Mouse (Mus musculus) thymus, postnatal 36 days (tissue): Measurements from ENCODE around the gene Acsl5.

Experiments
- DNase-seq, 2 experiments: peaks; one replicate each; pipeline ENCODE4 v3.0.0; 2022; ENCODE audit warnings: mixed read lengths in 2 of 2

The Acsl5 gene

DNA sequence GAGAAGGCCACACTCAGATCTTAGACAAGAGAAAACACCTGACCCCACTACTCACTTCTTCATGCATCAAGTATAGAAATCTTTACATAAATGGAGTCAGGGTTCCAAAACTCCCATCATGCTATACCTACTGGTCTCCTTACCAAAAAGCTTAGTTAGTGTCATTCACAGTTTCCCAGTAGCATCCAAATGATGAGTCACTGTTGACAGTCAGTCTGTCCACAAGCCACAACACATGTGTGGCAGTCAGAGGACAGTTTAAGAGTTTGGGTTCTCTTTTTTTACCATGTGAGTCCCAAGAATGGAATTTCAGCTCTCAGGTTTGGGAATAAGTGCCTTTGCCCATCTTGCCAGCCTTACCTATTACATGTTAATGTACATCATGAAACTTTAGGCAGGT lies 37.2 kb downstream of the Acsl5 start:
- no peak for DNase-seq

DNA sequence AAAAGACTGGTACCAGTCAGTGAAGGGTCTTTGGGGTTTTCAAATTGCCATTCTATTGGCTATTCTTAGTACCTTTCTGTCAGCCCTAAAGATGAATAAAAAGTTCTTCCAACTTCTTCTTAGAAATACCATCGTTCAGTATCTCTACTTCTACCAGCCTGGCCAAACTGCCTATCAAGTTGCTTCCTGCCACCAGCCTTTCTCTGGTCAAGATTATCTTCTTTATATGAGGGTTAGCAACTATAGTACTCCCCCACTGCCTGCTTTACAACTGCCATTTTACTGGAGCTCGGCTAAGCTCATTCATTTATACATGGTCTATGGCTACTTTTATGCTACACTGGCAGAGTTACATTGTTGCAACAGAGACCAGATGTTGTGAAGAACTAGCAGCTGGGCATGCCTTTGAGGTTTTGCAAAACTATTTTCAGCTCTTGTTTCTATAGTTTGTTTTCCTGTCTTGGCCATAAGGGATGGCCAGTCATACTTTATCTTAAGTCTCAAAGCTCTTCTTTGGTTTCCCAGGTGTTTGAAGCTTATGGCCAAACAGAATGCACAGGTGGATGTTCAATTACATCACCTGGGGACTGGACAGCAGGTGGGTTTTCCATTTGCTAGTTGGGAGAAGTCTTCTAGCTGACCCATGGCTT lies 39.0 kb downstream of the Acsl5 start:
- no peak for DNase-seq

DNA sequence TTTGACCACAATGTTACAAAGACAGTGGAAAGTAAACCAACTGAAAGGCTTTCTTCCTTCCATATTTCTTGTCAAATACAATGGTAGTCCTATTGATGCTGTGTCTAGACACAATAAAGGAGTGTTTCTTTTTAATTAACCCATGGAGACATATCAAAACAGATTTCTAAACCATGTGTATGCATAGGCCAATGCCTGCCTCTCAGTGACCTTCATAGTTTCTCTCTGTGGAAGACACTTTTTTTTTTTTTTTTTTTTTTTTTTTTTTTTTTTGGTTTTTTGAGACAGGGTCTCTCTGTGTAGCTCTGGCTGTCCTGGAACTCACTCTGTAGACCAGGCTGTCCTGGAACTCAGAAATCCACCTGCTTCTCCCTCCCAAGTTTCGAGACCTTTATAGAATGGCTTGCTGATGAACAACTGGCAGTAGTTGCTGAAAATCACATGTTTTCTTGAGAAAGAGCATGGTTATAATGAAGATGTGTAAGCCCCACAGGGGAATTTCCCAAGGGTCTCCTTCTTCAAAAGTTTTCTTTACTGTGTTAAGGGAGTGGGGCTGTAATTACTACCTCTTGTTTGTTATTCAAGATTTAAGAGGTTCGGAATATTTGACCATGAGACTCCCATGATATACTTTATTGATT lies 40.6 kb downstream of the Acsl5 start:
- DNase-seq = no peak

DNA sequence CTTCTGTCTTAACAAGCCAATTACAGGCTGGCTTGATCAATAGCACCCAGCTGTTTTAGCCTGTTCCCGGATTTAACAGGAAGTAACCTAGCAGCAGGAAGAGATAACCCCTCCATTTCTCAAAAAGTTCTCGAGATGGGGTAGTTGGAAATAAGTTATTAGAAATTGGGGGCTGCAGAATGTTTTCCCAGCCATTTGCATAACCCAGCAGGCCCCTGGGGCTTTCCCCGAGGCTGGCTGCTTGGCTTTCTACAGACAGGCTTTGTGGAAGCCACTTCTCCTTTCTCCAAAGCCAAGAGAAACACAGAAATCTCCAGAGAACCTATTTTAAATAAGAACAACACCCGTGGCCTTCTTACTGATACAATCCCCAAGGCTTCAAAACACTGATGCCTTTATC lies 41.4 kb downstream of the Acsl5 start:
- DNase-seq = no peak

DNA sequence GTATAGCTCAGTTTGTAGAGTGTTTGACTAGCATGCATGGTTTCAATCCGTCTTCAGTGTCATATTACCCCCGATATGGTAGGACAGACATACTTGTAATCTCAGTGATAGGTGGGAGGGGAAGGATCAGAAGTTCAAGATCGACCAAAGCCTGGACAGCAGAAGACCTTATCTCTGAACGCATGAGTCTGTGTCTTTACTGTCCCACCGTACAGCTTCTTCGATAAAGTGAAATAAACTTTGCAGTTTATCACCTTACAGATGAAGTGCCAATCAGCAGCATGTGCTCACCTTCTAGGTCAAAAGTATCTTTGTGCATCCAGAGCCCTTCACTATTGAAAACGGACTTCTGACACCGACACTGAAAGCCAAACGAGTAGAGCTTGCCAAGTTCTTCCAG lies 43.3 kb downstream of the Acsl5 start:
- DNase-seq = no peak

DNA sequence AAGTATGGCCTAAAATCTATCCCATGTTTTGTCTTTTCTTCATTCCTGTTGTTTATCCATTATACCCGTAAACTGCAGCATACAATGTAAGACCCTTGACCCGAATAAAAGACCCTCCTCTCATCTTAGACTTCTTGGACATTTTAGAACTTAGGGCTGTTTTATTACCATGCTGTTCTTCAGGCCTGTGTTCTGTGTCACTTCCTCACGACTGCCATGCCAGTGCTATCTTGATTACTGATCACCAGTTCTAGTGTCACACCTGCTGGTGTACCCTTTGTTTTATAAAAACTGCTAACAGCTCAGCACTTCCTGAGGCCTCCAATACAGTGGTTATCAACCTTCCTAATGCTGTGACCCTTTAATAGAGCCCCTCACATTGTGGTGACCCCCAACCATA lies 43.8 kb downstream of the Acsl5 start:
- no peak for DNase-seq

DNA sequence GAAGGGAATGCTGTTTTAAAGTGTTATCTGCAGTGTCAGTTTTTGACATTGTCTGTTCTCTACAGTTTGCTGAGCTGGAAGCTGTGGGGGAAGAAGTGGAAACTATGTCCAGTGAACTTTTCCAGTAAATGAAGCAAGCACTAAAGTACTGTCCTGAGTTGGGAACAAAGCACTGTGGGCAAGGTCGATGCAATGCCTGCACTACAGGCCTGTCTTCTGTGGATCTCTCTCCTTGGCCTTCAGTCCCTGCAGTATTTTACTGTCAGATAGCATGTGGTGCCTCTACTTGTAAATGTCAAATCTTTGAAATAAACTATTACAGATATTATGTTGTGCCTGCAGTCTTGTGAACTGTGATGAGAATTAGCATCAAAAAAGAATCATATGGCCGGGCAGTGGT lies 44.6 kb downstream of the Acsl5 start:
- DNase-seq = no peak

DNA sequence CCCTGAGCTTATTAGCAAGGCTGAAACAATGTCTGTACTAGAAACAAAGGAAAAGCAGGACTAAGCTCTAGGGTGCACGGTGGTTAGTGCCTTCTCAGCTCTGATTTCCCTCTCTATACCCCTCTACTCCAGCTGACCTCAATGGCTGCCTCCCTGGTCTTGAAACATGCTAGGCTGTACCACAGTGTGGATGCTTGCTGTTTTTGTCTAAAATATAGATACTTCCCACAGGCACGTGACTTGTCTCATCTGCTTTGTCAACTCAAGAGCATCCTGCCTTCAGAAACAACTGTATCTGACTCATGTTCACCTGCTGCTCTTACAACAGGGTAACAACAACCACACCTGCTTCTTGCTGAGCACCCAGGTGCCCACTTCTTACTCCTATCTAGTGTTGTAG lies 45.8 kb downstream of the Acsl5 start:
- no peak for DNase-seq

DNA sequence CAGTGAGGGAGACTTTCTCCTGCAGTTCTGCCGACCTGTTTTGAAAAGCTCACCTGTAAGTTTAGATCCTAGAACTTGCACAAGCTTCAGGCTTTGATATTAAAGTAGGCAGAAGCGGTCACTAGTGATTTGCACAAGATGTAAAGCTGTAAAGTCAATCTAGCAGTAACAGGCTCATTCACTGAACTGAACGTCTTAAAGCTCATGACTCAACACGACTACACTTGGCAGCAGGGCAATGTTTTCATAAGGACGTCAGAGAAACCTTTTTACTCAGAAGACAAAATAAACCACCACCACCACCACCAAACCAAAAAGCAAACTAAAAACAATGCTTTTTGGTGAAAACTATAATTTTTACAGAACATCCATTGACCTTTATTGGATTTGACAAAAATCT lies 46.2 kb downstream of the Acsl5 start:
- no peak for DNase-seq

DNA sequence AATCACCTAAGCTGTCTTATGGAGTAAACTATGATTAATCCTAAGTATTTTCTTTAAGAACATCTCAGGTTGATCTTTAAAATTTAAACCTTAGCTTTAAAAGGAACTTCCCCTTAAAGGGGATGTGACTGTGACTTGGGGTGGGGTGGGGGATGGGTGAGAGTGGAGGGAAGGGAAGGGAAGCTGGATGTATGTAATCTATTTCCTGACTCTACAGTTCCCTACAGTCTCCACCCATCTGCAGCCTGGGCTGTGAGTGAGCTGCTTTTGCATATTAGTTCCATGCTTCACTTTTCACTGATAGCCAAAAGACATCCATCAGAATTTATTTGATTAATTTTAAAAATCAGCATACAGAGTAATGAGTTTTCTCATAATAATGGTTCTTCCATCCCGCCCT lies 47.6 kb downstream of the Acsl5 start:
- DNase-seq = no peak

DNA sequence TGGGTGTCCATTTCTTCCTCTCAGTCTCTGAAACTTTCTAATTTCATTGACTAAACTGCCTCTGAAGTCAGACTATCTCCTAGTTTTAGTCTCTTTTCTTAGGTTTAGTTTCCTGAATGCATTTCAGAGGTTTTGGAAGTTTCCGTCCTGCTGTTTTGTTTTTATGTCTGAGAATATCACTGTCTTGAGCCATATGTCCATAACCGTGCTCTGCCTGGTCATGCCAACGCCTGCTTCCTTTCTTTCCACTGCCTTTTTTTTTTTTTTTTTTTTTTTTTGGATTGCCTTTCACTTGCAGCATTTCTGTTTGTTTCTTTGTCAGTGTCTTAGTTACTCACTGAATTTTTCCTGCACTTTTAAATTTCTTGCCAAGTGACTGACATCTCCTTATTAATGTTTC lies 48.8 kb downstream of the Acsl5 start:
- DNase-seq = no peak

DNA sequence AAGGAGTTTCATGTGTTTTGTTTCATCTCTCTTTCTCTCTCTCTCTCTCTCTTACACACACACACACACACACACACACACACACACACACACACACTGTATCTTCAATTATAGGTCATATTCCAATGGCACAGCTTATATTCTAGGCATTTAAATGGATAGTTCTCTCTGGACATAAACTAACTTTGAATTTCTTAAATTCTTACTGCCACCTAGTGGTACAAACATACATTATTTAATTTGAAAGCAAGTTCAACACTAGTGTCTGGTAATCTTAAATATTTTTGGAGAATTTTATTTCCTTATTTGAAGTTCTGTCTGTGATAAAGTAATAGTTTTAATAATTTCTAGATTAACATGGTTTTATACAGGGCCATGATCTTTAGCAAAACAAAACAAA lies 53.3 kb downstream of the Acsl5 start:
- DNase-seq = no peak

DNA sequence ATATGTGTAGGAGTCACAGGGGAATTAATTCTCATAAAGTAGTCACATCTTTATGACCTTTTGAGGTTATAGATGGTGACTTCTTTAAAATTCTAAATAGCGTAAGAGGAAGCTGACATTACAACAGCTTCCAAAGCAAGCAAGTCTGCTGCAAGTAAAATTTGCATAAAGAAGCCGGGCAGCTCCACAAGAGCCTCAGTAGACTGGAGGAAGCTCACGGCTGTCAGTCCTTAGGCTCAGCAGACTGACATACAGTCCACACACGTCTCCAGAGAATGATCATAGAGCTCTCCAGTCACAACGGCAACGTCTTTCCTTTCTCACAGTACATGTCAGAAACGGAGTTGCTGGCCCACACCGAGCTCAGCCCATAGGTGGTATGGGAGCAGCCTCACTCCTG lies 60.1 kb downstream of the Acsl5 start:
- no peak for DNase-seq

DNA sequence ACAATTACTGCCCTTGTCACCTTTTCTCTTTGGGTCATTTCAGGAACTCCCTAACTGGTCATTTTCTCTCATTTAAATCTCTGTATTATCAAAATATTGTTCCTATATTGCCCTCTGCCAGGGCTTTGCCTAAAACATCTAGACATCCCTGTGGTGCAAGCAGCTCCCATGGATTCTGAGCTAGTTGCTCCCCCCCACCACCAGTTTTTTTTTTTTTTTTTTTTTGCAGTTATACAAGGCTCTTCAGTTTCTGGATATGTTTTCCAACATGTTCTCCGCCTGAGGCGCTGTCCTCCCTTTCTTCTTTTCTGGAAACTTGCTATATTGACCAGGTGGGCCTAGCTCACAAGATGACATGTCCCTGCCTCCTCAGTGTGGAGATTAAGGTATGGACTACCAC lies 61.9 kb downstream of the Acsl5 start:
- no peak for DNase-seq

DNA sequence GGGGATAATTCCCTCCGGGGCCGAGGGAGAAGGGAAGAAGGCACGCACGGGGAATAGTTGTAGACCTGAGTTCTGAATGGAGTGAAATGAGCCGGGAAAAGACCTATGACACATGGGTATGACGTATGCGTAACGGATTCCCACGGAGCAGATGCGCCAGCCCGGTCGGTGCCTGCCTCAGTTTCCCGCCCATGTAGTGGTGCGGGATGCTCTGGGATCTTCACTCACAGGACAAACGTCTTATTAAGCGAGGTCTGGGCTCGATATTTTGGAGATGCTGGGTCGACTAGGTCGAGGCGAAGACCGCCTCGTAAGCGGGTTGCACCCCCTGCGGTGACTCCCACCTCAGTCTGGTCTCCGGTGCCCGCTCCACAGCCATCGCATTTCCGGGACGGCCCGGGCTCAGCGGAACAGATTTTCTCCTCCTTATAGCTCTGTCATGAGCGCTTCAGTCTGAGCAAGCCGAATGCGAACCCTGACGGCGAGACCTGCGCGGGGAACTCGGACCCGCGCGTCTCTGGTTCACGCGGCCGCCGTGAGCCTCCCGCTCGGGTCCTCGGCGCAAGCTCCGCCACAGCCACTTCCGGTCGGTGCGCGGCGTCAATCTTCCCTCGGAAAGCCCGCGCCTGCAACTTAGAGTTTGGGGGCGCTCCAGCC lies 63.8 kb downstream of the Acsl5 start, which contains the start of gene Zdhhc6:
Gene Zdhhc6 (minus strand): TSS at position 581 of the 657 bp plus-strand sequence.
- DNase-seq = peak; percentile 80 to 85

DNA sequence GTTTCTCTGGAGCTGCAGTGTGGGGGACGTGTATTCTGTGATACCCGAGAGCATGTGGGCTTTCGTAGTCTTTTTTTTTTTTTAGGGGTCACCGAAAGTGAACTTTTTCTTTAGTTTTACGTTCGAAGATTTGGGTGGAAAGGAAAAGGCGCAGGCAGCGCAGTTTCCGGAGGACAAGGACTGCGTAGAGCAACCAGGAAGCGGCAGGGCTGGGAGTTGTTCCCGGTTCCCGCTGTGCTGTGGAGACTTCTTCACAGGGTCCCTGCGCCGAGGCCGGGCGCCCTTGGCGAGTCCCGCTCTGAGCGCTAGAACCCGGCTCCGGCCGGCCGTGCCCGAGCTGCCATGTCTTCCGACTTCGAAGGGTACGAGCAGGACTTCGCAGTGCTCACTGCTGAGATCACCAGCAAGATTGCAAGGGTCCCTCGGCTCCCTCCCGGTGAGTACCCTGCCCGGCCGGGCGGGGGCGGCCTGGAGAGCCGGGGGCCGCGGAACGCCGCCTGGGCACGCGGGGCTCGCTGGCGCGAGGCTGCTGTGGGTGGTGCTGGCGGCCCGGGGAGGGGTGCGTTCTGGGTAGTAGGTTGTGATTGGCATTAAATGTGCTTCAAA lies 64.5 kb downstream of the Acsl5 start, which contains the start of gene Vti1a:
Gene Vti1a (plus strand): TSS at position 187 of the 606 bp plus-strand sequence.
- peak; percentile 82 to 86 for DNase-seq

DNA sequence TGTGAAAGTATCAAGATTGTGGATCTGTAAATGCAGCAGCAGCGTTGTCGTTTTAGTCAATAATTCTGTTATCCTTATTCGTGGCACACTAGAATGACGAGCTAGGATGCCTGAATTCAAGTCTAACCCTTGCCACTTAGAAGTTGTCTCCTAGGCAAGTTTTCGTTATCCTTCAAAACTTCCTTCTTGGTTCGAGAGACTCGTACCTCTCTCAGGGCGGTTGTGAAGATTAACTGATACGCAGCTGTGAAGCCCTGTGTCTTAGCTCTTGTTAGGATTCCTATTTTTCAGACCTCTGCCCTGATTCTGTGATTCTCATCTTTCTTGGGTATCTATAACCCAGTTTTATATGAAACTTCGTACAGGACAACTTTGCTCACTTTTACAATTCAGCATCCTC lies 65.2 kb downstream of the Acsl5 start:
- DNase-seq = no peak

DNA sequence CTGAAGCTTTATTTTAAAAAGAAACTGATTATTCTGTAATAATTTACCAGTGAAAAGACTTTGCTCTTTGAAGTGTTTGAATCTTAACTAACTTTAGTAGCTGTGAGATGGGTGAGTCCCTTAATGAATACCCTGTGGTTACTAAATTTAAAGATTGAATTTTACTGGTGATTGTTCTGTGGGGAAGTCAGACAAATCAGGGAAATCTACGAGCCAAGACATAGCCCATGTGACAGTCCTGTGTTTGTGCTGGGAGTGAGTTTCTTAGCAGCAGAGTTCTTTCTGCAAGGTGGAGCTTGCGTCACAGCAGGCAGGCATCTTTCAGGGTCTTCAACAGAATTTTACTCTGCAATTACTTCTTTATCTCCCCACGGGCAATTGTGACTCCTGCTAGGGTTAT lies 67.3 kb downstream of the Acsl5 start:
- no peak for DNase-seq

DNA sequence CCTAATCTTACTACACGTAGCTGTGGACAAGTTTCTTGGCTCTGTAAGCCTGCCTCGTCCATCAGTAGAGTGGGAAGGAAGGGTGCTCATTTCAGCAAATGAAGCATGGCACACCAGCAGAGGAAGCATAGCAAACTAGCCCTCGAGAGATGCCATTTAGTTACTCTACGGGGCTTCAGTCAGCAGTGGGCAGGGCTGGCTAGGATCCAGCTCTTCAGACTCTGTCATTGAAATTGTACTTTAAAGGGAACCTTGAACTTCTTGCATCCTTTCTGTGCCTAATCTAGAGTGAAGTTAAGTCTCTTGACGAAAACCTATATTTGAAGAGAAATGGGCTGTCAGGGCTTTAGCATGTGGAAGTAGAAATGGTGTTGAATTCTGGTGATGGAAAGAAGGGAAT lies 67.8 kb downstream of the Acsl5 start:
- DNase-seq = no peak

DNA sequence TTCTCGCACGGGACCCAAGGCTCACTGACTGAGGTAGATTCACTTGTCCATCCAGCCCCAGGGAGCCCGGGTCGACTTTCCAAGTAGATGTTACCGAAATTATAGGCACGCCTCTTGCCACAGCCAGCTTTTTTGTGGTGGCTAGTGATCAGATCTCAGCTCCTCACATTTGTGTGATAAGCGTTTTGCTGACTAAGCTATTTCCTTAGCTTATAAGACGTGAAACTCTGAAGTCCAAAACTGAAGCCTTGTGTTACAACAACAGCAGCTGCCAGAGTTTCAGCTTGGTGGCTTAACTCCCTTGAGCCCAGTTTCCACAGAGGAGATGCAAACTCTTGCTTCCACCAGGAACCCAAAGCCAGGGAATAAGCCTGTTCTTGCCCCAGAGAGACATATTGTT lies 70.9 kb downstream of the Acsl5 start:
- no peak for DNase-seq

DNA sequence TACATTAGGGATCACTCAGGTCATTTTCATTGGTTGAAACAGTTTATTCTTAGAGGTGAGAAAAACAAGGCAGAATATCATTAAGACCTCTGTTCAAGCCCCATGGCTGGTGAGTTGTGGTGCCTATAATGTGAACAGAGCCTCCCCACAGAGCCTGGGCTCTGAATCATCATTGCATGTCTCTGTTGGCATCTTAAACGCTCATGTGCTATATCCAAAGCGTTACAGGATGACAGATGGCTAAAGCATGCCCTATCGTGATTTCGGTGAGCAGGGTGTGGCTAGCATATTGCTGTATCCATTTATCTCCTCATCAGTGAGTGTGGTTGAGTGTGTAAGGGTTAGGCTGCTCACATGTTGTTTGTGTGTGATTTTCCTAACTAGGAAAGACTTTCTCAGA lies 75.8 kb downstream of the Acsl5 start:
- no peak for DNase-seq

DNA sequence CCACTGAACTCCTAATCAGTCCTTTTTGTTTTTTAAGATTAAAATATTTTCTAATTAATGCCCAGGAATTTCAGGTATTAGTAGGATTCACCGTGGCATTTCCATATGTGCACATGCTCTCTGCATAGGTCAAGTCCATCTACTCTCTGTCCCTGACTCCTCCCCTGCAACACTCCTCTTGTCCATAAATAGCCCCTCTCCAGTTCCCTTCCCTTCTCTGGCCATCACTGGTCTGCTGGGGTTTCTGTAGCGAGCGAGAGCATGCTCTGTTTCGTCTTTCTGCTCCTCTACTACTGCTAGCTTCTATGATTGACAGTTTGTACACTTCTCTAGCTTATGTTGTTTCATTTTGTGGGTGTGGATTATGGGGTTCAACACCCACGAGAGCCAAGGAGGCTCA lies 80.0 kb downstream of the Acsl5 start:
- DNase-seq = no peak

DNA sequence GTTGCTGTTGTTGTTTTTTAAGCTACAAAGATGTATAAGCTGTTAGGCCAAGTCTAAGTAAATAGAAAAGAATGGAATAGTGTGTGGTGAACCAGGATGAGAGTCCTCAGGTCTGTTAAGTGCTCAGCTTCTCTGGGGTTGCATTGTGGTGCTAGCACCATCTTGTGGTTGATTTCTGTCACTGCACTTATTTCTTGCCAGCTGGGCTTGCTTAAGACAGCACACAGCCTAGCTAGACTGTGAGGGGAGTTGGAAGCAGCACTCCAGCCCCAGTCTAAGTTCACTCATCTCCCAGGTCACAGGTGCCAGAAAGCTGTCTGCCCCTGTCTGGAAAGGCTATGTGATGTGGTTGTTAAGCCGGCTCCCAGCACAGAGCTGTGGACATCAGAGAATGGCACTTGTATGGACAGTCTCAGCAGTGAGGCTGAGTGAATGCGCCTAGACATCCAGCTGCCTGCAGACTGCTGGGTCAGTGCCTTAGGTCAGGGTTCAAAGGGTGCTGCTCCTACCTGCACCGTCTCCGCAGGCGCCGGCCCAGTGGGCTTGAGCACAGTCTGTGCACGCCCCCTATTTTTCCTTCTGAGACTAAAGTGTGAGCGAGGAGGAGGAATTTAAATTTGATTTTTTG lies 81.0 kb downstream of the Acsl5 start:
- peak; percentile 40 to 42 for DNase-seq
